Mouse (Mus musculus) lung, postnatal 4 days (tissue): ENCODE measurements around the gene Flad1.

ENCODE experiments used
- DNase-seq, 2 experiments: peaks; one replicate each; pipeline ENCODE4 v3.0.0; 2021

The Flad1 gene

DNA sequence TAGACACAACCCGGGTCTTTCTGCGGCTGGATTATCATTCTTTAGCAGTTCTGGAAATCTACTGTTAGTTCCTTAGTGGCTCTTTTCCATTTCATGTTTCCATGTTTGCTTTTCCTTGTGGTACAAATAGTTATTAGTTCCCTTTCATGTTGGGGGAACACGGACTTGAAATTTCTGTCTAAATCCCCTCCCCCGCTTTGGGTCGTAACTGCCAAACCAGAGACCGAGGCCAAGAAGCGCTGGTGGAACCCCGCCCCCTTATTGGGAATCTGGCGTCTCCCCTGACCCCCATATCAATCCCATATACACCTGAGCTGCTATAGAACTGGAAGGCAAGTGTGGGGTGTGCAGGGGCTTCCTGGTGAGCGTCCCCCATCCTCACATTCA is 16.3 kb downstream of the Flad1 start:
- peak in 1 of 2 experiments; percentile 23 for DNase-seq

DNA sequence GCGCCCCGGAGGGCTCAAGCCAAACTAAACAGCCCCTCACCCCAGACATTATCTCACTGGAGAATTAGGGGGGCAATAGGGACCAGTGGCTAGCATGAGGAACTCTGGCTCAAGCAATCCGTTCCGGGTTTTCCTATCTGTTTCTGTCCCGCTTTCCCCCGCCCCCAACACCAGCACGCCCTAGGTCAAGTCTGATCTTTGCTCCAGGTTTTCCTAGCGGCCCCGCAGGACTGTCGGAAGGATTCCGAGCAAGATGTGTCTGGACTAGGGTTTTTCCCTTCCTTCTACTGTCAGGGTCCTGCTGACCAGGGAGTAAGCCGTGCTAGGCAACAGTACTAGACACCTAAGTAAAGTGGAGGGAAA is 16.8 kb downstream of the Flad1 start:
- peak; percentile 89 to 92 for DNase-seq

DNA sequence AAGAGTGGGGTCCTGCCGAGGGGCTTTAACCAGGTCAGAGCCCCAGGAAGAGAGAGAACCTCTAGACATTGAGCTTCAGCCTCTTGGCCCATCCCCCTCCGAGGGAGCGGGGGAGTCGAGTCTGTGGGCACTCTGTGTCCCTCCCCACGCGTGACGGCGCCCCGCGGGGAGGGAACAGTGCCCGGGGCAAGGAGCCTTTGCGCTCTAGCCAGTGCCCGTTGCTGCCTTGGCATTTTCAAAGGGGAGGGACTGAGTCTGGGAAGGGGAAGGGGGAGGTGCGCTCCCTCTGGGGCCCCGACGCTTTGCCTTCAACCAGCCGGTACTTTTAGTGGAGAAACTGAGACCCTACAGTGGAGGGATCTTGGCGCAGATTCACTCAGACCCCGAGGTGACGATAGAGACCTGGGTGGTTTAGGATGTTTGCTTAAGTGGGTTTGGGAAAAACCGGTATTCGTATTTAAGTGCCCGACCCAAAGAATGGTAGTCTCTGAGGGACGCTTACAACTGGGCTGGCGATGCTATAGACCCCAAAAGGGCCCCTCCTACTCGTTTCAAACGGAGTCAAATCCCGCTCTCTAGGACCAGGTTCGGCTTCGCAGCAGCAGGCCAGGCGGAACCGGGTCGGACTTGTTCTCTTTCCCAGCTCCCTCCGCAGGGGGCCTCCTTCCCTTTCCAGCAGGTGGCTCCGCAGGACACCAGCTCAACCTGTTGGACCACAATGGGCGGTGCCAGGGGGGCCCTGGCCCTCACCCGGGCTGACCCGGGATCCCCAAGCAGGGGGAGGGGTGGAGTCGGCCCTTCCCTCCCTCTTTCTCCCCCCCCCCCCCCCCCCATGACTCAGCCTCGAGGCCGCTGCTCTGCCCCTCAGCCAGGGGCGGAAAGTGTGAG is 17.4 kb downstream of the Flad1 start, which contains the start of gene Zbtb7b:
Zbtb7b (minus strand) TSS at position 771 of the 888 bp plus-strand sequence.
- DNase-seq = peak; percentile 88 to 92

DNA sequence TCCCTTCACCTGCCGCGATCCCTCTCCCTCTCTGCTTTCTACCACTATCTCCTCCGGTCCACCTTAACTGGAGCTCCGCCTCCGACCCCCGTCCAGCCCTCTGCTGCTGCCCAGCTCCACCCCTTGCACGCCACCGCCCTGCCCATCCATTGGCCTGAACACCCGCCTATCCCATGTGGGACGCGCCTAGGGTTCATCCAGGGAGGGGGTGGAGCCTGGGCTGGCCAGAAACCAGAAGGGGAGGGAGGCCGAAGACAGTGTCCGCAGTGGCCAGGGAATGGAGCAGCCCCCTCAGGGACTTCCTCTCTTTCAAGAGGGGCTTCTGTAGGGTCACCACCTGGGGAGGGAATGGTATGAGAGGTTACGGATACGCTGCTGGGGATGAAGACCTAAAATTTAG is 18.1 kb downstream of the Flad1 start:
- DNase-seq = peak; percentile 99

DNA sequence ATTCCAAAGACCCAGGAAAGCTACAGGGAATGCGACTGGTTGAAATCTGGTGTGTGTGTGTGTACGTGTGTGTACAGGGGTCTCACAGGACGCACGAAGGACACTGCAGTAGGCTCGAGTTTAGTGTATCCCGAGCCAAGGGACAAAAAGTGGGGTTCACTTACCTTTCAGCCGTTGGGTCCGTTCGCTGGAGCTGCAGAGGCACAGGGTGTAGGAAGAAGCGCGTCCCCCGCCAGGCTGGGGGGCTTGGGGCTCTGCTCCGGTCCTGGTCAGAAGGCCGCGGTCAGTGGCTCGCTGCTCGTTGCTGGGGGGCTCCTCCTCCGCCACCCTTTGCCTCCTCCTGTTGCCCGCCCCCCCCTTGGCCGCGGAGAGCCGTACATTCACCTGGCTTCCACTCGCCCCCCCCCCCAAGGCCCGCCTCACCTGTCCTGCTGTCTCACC is 18.8 kb downstream of the Flad1 start:
- peak; percentile 55 to 66 for DNase-seq

DNA sequence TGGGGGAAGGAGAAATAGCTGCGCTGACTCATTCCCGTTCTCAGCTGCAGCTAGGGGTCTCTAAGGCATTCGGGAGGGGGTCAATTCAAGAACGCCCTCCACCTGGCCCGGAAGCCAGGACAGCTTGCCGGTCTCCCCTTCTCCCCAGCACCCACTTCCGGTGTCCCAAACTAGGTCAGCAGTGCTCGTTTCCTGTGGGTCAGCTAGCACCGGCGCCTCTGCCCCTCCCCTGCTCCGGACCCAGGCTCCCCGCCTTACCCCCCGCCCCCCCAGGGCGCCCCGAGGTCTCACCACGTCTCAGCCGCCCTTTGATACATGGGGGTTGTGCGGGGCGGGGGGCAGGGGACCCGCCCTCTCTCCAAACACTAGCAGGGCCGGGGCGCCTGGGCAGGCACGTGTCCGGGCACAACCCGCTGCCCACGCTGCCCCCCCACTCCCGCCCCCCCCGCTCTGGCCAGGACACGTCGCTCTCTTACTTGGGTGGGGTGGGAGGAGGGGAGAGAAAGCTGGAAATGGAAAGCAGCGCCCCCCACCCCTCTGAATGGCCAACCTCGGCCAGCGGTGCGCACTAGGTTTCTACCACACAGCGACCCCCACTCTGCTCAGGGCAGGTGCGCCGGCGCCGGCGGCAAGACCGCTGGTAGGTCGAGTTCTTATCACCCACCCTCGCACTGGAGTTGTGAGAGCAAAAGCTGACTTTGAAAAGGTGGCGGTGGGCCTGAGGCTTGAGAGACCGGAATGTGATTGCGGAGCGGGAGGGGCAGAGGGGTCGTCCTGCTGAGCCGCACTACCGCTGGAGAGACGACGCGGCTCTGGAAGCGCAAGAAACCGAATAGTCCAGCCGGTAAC is 19.8 kb downstream of the Flad1 start:
- peak; percentile 71 to 80 for DNase-seq

DNA sequence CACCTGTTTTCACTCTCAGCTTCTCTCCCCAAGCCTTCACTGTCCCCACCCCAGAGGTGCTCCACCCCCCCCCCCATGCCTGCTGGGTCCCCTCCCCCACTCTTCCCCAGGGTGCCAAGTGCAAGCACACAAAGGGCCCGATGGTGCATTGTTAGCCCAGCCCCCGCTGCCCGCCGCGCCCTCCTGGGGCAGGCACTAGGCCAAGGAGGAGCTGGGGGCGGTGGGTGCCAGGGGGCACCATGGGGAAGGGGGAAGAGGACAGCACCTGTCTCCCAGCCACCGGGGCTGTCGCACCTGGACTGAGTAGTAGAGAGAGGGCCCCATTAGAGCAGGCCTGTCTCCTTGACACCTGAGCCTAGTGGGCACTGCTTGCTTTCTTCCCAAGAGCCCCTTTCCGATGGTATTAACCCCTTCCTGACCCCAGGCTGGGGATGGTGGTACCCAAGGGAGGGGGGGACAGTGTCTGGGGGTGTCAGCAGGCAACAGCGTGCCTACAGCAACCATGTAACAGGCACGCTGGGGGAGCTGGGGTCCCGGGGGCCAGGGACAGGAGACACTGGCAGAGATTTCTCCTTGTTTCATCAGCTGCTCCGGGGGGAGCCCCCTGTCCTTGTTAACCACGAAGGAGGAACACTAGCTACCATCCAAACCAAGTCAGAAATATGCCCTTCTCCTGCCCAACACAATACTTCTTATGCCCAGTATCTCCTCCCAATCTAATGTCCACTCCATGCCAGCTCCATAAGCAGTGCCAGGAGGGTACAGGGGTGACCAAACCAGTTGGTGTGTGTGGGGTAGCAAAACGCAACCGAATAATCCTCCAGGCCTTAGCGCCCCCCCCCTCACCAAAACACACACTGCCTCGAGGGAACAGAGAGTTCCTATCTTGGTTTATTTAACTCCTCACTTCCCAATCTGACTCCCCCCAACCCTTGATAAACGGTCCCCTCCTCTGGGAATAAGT is 20.7 kb downstream of the Flad1 start:
- peak; percentile 53 to 62 for DNase-seq

DNA sequence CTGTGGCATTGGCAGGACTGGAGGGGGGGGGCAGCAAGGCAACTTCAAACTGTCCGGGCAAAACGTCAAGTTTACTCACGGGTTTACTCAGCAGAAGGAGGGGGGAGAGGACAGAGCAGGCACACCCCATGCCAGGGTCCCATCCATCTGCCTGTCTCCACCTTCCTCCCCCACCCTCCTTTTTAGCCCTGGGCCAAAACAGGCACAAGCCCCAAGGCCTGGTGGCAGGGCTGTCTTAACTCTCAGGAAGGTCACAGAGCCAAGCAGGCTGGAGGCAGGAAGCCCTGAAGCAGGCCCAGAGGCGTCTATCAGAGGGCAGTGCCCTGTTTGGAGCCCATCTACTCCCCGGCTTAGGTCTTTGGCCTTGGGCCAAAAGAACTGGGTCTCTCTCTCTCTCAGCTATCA is 21.6 kb downstream of the Flad1 start:
- DNase-seq = peak; percentile 31 to 50

DNA sequence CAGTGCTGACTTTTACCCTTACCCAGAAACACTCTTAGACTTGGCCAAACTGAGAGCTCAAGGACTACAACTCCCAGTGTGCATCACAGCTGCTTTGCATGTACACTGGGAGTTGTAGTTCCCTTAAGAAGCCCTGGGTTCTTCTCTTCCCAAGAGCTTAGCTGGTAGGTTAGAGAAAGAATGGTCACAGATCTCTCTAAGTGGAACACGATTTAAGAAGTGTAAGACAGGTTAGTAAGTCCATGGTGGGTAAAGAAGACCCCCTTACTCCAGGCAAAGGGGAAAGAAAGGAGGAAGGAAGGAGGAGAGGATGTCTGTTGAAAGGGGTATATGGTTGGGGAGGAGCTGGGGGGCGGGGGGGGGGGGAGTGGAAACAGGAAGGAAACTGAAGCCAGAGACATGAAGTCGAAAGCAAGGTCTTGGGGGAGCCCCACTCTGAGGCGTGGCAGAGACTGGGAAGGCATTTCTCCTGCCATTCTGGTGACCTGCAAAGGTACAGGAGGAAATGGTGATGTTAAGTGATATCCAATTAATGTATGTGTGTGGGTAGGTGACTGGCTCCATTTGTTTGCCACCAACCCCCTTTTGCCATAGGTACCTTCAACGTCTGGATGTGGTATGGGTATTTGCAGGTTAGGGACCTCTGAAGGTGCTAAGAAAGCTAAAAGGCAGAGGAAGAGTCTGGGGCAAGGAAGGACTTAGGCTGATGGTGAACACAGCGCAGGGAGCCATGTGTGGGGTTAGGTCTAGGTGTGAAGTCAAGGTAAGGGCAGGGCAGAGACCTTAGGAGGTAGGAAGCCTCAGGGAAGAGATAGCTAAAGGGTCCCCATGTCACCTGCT is 22.5 kb downstream of the Flad1 start:
- DNase-seq = peak; percentile 29 to 46

DNA sequence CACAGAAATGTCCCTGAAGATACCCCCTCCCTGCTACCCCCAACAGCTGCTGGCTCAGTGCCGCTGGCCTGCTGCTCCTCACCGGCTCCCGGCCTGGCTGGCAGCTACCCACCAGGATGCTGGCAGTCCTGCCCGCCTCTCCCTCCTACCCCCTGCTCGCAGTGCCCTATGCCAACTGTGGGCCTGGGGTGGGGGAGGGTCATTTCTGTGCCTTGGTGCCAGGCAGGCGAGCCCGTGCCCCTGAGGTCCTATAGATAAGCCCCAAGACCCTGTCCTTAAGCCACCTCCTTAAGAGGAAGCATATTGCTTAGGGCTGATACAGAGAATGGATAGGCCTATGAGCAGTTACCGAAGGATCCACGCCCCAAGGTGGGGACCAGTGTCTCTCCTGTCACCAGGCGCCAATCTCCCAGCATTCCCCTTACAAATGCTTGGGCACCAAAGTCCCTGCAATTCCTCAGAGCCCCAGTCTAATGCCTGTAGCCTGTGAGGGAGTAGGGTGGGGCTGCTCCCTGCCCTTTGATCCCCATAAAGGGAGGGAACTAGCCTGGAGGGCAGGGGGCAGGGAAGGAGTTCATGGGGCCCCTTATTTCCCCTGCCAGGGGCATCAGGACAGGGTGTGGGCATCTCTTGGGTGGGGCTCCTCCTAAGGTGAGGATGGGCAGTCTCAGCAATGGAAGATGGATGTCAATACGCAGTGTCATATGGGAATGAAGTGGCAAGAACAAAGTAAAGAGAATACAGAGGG is 23.4 kb downstream of the Flad1 start:
- DNase-seq = peak; percentile 34 to 59

DNA sequence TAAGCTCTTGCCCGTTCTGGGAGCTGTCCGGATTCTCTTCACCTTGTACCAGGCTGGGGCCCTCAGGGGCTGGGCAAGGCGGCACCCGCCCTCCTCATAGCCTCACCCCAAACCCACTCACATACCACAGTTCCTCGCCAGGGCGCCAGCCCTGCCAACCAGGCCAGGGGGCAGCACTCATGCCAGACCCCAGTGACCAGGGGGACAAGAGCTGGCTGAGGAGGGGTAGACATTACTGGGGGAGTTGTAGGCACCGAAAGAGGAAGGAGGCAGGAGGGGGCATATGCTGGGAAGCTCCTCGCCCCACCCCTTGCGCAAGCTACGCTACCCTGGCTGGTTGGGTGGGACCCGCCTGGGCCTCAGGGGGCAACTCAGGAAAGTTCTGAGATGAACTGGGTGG is 24.0 kb downstream of the Flad1 start:
- peak; percentile 54 to 56 for DNase-seq

DNA sequence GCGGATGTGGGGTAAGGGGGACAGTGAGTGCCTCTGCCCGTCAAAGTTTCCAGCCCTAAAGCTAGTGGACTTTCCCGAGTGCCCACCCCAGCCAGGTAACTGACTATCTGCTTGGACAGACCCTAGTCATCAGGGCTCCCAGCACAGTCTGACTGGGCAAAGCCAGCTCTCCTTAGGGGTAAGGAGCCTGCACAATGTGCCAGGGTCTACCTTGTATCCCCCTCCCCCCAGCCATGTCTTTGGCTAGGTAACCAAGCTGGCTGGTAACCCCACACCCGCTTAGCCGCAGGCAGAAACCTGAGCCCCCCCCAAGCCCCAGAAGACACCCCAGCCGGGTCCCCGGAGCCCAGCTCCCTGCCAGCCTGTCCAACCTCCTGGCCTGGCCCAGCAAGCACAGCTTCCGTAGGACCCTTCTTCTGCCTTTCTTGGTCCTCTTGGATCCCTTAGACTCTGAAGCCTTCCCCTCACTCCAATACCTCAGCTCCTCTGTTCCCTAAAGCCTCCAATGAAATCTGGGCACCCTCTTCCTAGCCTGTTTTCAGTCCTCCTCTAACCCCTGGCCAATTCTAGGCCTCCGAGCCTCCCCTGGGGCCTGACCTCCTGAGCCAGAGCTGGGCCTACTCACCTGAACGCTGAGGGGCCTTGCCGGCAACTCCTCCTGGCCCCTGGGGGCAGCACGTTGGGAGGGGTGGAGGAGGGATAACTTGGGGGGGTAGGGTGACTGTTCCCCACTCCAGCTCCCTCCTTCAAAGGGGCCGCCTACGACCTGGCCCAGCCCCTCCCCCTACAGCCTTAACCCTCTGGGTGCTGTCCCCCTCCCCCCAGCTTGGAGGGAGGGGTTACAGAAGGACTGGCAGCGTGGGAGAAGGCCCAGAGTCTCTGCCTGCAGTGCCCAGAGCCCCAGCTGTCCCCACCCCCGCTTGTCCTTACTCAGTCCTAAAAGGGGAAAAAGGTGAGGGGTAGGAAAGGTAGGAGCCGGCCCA is 24.9 kb downstream of the Flad1 start:
- DNase-seq = peak; percentile 24 to 45

DNA sequence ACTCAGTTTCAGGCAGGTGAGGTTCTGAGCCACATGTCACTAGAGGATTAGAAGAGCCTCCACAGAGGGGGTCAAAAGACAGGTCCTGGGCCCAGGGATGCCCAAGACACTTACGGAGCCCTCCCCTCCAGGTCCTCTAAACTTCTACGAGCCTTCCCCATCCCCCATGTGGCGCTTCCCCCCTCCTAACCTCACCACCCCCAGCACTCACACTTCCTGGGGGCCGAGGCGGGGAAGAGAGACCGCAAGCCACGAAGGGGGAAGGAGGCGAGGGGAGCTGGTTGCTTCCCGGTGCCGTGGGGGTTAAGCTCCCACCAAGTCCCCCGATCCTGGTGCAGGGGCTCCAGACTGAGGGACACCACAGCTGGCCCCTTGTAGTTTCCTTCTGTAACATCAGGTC is 26.2 kb downstream of the Flad1 start:
- peak in 1 of 2 experiments; percentile 36 for DNase-seq

DNA sequence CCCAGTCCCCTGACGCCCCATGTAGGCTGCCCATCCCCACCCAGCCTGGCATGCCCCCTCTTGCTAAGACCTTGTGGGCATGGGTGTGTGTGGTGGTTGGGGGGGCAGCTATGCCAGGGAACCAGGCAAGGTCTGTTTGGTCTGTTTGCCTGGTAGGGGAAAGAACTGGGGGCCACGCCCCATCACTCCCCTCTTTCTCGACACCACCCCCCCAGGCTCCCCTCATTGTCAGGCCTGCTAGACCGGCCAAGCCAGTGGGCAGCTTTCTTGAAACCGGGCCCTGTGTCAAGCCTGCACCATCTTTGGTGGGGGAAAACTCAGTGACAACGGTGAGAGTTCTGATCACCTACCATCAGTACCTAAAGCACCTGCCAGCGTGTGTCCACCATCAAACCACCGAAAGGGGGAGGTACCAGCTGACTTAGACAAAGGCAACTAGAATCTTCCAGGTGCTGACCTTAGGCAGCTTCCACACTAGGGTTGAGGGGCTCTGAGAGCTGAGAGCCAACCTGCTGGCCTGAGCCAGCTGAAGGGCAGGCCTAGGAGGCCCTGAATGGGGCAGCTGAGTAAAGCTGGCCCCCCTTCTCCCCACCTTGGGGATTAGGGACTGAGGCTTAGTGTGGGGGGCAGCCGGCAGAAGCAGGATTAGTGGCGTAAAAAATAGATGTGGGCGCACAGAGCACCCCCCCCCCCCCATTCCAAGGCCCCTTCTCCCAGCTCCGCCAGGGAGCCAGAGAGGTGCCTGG is 27.2 kb downstream of the Flad1 start:
- DNase-seq = no peak

DNA sequence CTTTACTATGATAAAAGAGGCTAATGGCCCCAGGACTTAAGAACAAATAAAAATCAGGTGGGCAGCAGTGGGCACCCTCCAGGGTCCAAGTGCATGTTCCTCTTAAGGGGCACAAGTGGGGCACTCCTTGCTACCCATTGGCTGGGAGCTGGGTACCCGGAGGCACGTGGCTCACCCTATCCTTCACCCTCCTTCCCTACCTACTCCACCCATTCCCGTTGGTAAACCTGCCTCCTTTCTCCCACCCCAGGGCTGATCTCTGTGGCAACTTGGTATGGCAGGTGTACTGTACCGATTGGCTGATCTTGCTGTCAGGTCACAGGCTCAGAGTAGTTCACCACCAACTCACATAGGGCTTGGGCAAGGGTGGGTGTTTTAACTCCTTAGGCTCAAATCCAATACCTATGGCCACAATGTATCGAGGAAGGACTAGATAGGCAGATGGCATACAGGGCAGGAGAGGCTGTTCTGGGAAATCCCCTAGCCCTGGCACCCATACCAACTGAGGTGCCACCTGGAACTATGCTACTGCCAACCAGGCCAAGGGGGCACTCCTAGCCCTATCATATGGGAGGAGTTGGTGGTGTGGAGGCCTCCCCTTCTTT is 27.9 kb downstream of the Flad1 start:
- DNase-seq = no peak

DNA sequence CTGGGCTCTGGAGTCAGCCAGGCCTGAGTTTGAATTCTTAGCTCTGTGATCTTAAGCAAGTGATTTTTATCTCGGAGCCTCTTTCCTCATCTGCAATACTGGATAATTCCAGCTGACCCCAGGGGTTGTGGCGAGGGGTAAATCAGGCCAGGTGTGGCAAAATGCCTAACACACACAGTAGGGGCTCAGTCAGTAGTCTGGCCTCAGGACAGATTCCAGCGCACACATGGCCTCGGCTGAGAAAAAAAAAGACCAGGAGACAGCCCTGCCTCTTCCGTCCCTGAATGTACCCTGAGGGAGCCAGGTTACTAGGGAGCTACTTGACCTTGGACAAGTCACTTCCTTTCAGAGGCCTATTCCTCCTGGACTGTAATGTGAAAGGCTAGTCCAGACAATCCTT is 28.7 kb downstream of the Flad1 start:
- no peak for DNase-seq

DNA sequence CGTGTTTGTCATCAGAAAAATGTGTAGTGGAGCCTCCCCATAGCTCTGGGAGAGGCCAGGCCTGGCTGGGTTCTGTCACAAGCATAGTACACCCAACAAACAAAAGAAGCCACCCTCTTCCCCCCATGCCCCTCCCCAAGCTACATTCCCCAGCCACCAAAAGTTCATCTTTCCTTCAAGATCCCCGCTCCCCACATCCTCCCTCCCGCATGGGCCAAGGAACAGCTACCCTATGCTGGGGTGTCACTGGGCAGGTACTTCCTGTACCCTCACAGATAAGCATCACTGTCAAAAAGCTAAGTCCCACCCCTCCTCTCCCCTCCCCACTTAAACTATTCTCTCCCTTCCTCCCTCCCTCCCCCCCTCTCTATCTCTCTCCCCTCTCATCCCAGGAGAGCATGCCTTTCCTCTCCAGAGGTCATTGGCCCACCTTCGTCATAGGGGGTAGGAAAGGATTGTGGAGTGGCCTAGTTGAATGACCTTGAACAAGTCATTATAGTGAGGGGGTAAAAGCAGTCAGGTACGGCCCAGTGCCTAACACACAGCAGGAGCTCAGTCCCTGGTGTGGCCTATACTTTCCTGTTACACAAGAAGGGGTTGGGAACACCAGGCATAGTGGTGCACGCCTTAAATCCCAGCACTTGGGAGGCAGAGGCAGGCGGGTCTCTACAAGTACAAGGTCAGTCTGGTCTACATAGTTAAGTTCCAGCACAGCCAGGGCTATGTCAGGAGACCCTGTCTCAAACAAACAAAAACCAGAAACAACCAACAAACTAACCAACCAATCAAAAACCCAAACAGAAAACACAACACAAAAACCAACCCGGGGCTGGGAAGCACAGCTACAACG is 29.4 kb downstream of the Flad1 start:
- DNase-seq = no peak
